In genomic region chr3:152897196-152897595, GRCm38 (mm10) we compare ENCODE assay signal across 24 mouse cellular contexts.
DNase-seq lines count a peak whose midpoint lies in the region; ATAC-seq and TF ChIP-seq lines count a peak whose summit lies in the region.
"Had no signal": no experiment of that assay in that cellular context is flagged by ENCODE, and none has a peak within 500 bp of the region (broad histone marks: within the 10 kb centered on the region; RNA-seq: fewer than 3 reads in every experiment).

No protein-coding gene starts in this region.

- no peak for TF ChIP-seq RAD21 in CH12.LX (IDR thresholded peaks at IDR 0.05; ENCODE audit: low read depth, low read length)

- dilution Hi-C loops in CH12.LX (cut with MboI; ENCODE audit: extremely low pct_ligation_motif_present, extremely low pct_unique_long_range_greater_than_20kb, low sequenced_read_pairs) = no loop called here

- H3K4me1 ChIP-seq in midbrain, embryonic 11.5 days (ENCODE audit: control insufficient read depth, insufficient read depth, low read length) = no peaks in the 10 kb centered on the region
- no peaks in the 10 kb centered on the region for H3K4me1 ChIP-seq in midbrain, embryonic 15.5 days
- H3K4me1 ChIP-seq in CH12.LX (ENCODE audit: control insufficient read depth in 1 of 2, insufficient read depth in 2 of 2) = peaks cover 0 to 9% of the 10 kb centered on the region in 2 experiments; a peak in 2 of 4 replicates
- no peaks in the 10 kb centered on the region for H3K4me1 ChIP-seq in intestine, embryonic 15.5 days (replicated peaks)
- H3K4me1 ChIP-seq in hindbrain, embryonic 14.5 days (replicated peaks; ENCODE audit: control insufficient read depth, insufficient read depth, low read length) = no peaks in the 10 kb centered on the region
- H3K4me1 ChIP-seq: embryonic facial prominence, embryonic 13.5 days; embryonic facial prominence, embryonic 15.5 days; forebrain, embryonic 10.5 days; forebrain, embryonic 12.5 days had no signal

- no peak for TF ChIP-seq CTCF in CH12.LX (conservative IDR thresholded peaks at IDR 0.05 in 1 of 2, IDR thresholded peaks at IDR 0.05 in 1 of 2; ENCODE audit: low read depth in 2 of 2, low read length in 2 of 2)

- TF ChIP-seq POLR2A in CH12.LX (IDR thresholded peaks at IDR 0.05; ENCODE audit: low read depth, low read length) = no peak

- 78% methylated on average over 5 of the region's 5 CpGs for WGBS in midbrain, embryonic 11.5 days
- WGBS in midbrain, embryonic 15.5 days = 89% methylated on average over 5 of the region's 5 CpGs
- WGBS in intestine, embryonic 15.5 days = 83% methylated on average over 5 of the region's 5 CpGs
- 88% methylated on average over 5 of the region's 5 CpGs for WGBS in hindbrain, embryonic 14.5 days

- no peak overlapping the region for H3K4me3 ChIP-seq in midbrain, embryonic 11.5 days (ENCODE audit: low read depth, low read length)
- H3K4me3 ChIP-seq in midbrain, embryonic 15.5 days = no peak overlapping the region
- no peak overlapping the region for H3K4me3 ChIP-seq in CH12.LX (replicated peaks in 1 of 3; ENCODE audit: low read depth in 2 of 3, low read length in 2 of 3, poor library complexity in 1 of 3)
- no peak overlapping the region for H3K4me3 ChIP-seq in intestine, embryonic 15.5 days (replicated peaks)
- no peak overlapping the region for H3K4me3 ChIP-seq in hindbrain, embryonic 14.5 days (replicated peaks; ENCODE audit: low read length)
- H3K4me3 ChIP-seq: embryonic facial prominence, embryonic 13.5 days; embryonic facial prominence, embryonic 15.5 days; erythroblast, embryonic 14.5 days; forebrain, embryonic 10.5 days; forebrain, embryonic 12.5 days had no signal

- in situ Hi-C loops in CH12.LX (cut with MboI; ENCODE audit: low pct_ligation_motif_present, low pct_unique_long_range_greater_than_20kb, low sequenced_read_pairs) = no loop called here

- ATAC-seq in midbrain, embryonic 11.5 days (ENCODE audit: low FRiP score) = no peak
- no peak for ATAC-seq in midbrain, embryonic 15.5 days (replicated peaks)
- no peak for ATAC-seq in intestine, embryonic 15.5 days
- no peak for ATAC-seq in hindbrain, embryonic 14.5 days (ENCODE audit: low FRiP score)
- ATAC-seq: CD4-positive, CD25-positive, alpha-beta regulatory T cell, adult 4 months; forebrain, embryonic 14.5 days; forebrain, embryonic 16.5 days had no signal

- H3K4me2 ChIP-seq in midbrain, embryonic 11.5 days = no peak overlapping the region
- H3K4me2 ChIP-seq in midbrain, embryonic 15.5 days = no peak overlapping the region
- no peak overlapping the region for H3K4me2 ChIP-seq in CH12.LX (ENCODE audit: insufficient read depth, low read depth, poor library complexity, severe bottlenecking)
- no peak overlapping the region for H3K4me2 ChIP-seq in intestine, embryonic 15.5 days (replicated peaks)
- no peak overlapping the region for H3K4me2 ChIP-seq in hindbrain, embryonic 14.5 days (replicated peaks)
- H3K4me2 ChIP-seq: embryonic facial prominence, embryonic 13.5 days; embryonic facial prominence, embryonic 15.5 days; forebrain, embryonic 12.5 days had no signal

- H3K36me3 ChIP-seq in midbrain, embryonic 11.5 days (ENCODE audit: control insufficient read depth, insufficient read depth, low read length) = no peaks in the 10 kb centered on the region
- no peaks in the 10 kb centered on the region for H3K36me3 ChIP-seq in midbrain, embryonic 15.5 days (replicated peaks)
- no peaks in the 10 kb centered on the region for H3K36me3 ChIP-seq in CH12.LX (replicated peaks in 1 of 2; ENCODE audit: control insufficient read depth in 1 of 2, insufficient read depth in 1 of 2, low read length in 1 of 2)
- no peaks in the 10 kb centered on the region for H3K36me3 ChIP-seq in intestine, embryonic 15.5 days
- H3K36me3 ChIP-seq in hindbrain, embryonic 14.5 days (replicated peaks; ENCODE audit: control insufficient read depth, insufficient read depth) = no peaks in the 10 kb centered on the region
- H3K36me3 ChIP-seq: embryonic facial prominence, embryonic 13.5 days; embryonic facial prominence, embryonic 15.5 days; forebrain, embryonic 10.5 days; forebrain, embryonic 12.5 days had no signal

- no peaks in the 10 kb centered on the region for H3K79me2 ChIP-seq in CH12.LX (replicated peaks; ENCODE audit: control insufficient read depth, extremely low read depth, insufficient read depth, poor library complexity, severe bottlenecking)

- DNase-seq in midbrain, embryonic 11.5 days (ENCODE audit: low spot score, missing footprints) = peak; percentile 33
- DNase-seq in CH12.LX (ENCODE audit: extremely low read depth) = peak; percentile 51
- peak; percentile 49 for DNase-seq in induced T-regulatory cell, adult 2 months (ENCODE audit: low read depth)
- no peak for DNase-seq in kidney, adult 9 months
- no peak for DNase-seq in hindbrain, embryonic 14.5 days (ENCODE audit: low spot score)
- DNase-seq: adrenal gland, adult 8-10 months; adrenal gland, postnatal 14 days; adrenal gland, postnatal 36 days; cerebellum, adult 11-12 months; cerebellum, adult 2 months; cerebellum, adult 9-10 months; cerebellum, postnatal 10 days; cerebellum, postnatal 25 days; embryo, embryonic 11 days had no signal

- H3K9ac ChIP-seq in midbrain, embryonic 11.5 days (ENCODE audit: low read length) = no peak overlapping the region
- H3K9ac ChIP-seq in midbrain, embryonic 15.5 days = no peak overlapping the region
- no peak overlapping the region for H3K9ac ChIP-seq in CH12.LX (ENCODE audit: insufficient read depth, low read depth)
- no peak overlapping the region for H3K9ac ChIP-seq in intestine, embryonic 15.5 days
- H3K9ac ChIP-seq in hindbrain, embryonic 14.5 days = no peak overlapping the region
- H3K9ac ChIP-seq: embryonic facial prominence, embryonic 13.5 days; embryonic facial prominence, embryonic 15.5 days; forebrain, embryonic 12.5 days had no signal

- no peak for TF ChIP-seq EP300 in CH12.LX (IDR thresholded peaks at IDR 0.05; ENCODE audit: low read length)

- no peak overlapping the region for H3K27ac ChIP-seq in midbrain, embryonic 11.5 days (ENCODE audit: low read depth, low read length)
- H3K27ac ChIP-seq in midbrain, embryonic 15.5 days = no peak overlapping the region
- no peak overlapping the region for H3K27ac ChIP-seq in CH12.LX (ENCODE audit: insufficient read depth, low read depth)
- no peak overlapping the region for H3K27ac ChIP-seq in intestine, embryonic 15.5 days
- no peak overlapping the region for H3K27ac ChIP-seq in hindbrain, embryonic 14.5 days
- H3K27ac ChIP-seq: embryonic facial prominence, embryonic 13.5 days; embryonic facial prominence, embryonic 15.5 days; forebrain, embryonic 10.5 days; forebrain, embryonic 12.5 days had no signal

- H3K9me3 ChIP-seq in midbrain, embryonic 11.5 days (ENCODE audit: control insufficient read depth, low read length) = no peaks in the 10 kb centered on the region
- H3K9me3 ChIP-seq in midbrain, embryonic 15.5 days = no peaks in the 10 kb centered on the region
- no peaks in the 10 kb centered on the region for H3K9me3 ChIP-seq in CH12.LX (replicated peaks; ENCODE audit: low read length)
- no peaks in the 10 kb centered on the region for H3K9me3 ChIP-seq in intestine, embryonic 15.5 days
- no peaks in the 10 kb centered on the region for H3K9me3 ChIP-seq in hindbrain, embryonic 14.5 days (ENCODE audit: control insufficient read depth, low read length)
- H3K9me3 ChIP-seq: embryonic facial prominence, embryonic 13.5 days; embryonic facial prominence, embryonic 15.5 days; forebrain, embryonic 10.5 days; forebrain, embryonic 12.5 days had no signal

- H3K27me3 ChIP-seq in midbrain, embryonic 11.5 days (ENCODE audit: control insufficient read depth, insufficient read depth, low read length) = no peaks in the 10 kb centered on the region
- no peaks in the 10 kb centered on the region for H3K27me3 ChIP-seq in midbrain, embryonic 15.5 days (replicated peaks)
- H3K27me3 ChIP-seq in CH12.LX (replicated peaks) = no peaks in the 10 kb centered on the region
- no peaks in the 10 kb centered on the region for H3K27me3 ChIP-seq in intestine, embryonic 15.5 days (replicated peaks)
- no peaks in the 10 kb centered on the region for H3K27me3 ChIP-seq in hindbrain, embryonic 14.5 days (ENCODE audit: control insufficient read depth, insufficient read depth, low read length)
- H3K27me3 ChIP-seq: embryonic facial prominence, embryonic 13.5 days; embryonic facial prominence, embryonic 15.5 days; forebrain, embryonic 12.5 days had no signal

TF ChIP-seq in CH12.LX, 34 proteins besides CTCF, POLR2A, EP300 and RAD21:
- TF ChIP-seq KAT2A (IDR thresholded peaks at IDR 0.05; ENCODE audit: insufficient replicate concordance, low read length) (no peak), SIN3A (IDR thresholded peaks at IDR 0.05; ENCODE audit: low read length) (no peak), JUN (IDR thresholded peaks at IDR 0.05; ENCODE audit: insufficient read depth, low read depth, low read length) (no peak), MAFK (IDR thresholded peaks at IDR 0.05; ENCODE audit: insufficient replicate concordance, low read length) (no peak), USF1 (IDR thresholded peaks at IDR 0.05; ENCODE audit: low read depth, low read length) (no peak), GABPA (IDR thresholded peaks at IDR 0.05; ENCODE audit: insufficient replicate concordance, low read depth, low read length) (no peak)

Comparison
In these comparisons a context has a peak if more than half of its experiments do, and no peak if none do; other contexts are left out.
1. DNase-seq: peak in midbrain, embryonic 11.5 days (single experiment), CH12.LX (single experiment) and induced T-regulatory cell, adult 2 months (single experiment); none in kidney, adult 9 months (single experiment) and hindbrain, embryonic 14.5 days (single experiment).